Mouse (Mus musculus): ENCODE measurements around the gene Lpar6.

- TF ChIP-seq POLR2A (IDR thresholded peaks at IDR 0.05; ENCODE audit: low read depth, low read length), result no peak
- TF ChIP-seq CTCF (IDR thresholded peaks at IDR 0.05; ENCODE audit: borderline replicate concordance, insufficient read depth, low read length), result no peak
These were observed 19.7 kb downstream of the Lpar6 start for GRCm38 (mm10) chr14:73257348-73257747.
